Comparison of ENCODE assay signal across 25 mouse cellular contexts in the genomic region with DNA sequence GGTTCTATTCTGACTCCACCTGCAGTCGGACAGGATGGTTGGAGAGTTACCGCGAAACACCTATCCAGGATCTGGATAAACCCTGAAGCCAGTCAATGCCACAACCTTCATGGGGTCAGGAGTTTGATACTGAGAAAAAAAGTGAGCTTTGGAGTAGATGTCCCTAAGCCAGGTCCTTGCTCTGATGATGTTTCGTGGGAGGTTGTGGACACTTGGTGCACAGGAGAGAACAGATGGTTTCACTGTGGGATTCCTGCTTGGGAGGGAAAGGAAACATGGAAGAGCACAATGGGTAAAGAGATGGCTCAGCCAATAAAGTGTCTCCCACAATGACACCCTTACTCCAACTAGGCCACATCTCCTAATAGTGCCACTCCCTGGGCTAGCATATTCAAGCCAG. TPM values are rescaled to one million over a fixed set of nuclear protein-coding genes. Genes with fewer than 3 reads are reported as not detected.
DNase-seq lines count a peak whose midpoint lies in the region; ATAC-seq lines count a peak whose summit lies in the region.
"Had no signal": no experiment of that assay in that cellular context is flagged by ENCODE, and none has a peak within 500 bp of the region (broad histone marks: within the 10 kb centered on the region; RNA-seq: fewer than 3 reads in every experiment).

No protein-coding gene starts in this region.

- no peaks in the 10 kb centered on the region for H3K36me3 ChIP-seq in hindbrain, embryonic 11.5 days (ENCODE audit: control insufficient read depth, insufficient read depth, low read length)
- H3K36me3 ChIP-seq: embryonic facial prominence, embryonic 10.5 days; hindbrain, embryonic 10.5 days; hindbrain, embryonic 15.5 days had no signal

- no peak for ATAC-seq in hindbrain, embryonic 11.5 days (ENCODE audit: low FRiP score)
- ATAC-seq: activated CD4-positive, CD25-positive, alpha-beta regulatory T cell, adult 4 months; forebrain, embryonic 13.5 days; intestine, embryonic 16.5 days; Patski had no signal

- no peaks in the 10 kb centered on the region for H3K4me1 ChIP-seq in hindbrain, embryonic 11.5 days (replicated peaks; ENCODE audit: control insufficient read depth, insufficient read depth, low read length)
- H3K4me1 ChIP-seq: embryonic facial prominence, embryonic 10.5 days; forebrain, embryonic 13.5 days; hindbrain, embryonic 10.5 days; hindbrain, embryonic 15.5 days had no signal

- no peak overlapping the region for H3K4me3 ChIP-seq in hindbrain, embryonic 11.5 days (ENCODE audit: low read depth, low read length)
- H3K4me3 ChIP-seq: embryonic facial prominence, embryonic 10.5 days; forebrain, embryonic 13.5 days; heart, adult 2 months; hindbrain, embryonic 10.5 days; hindbrain, embryonic 15.5 days had no signal

- H3K27me3 ChIP-seq in hindbrain, embryonic 11.5 days (ENCODE audit: control insufficient read depth, insufficient read depth, low read length), result no peaks in the 10 kb centered on the region
- H3K27me3 ChIP-seq: CH12.LX; forebrain, embryonic 13.5 days; hindbrain, embryonic 15.5 days had no signal

- peak; percentile 94 for DNase-seq in brain, adult 2 months (ENCODE audit: low read depth, low spot score)
- peak; percentile 84 for DNase-seq in cerebellum, adult 11-12 months
- DNase-seq in cerebellum, adult 9-10 months, result peak; percentile 89
- peak; percentile 70 to 77 for DNase-seq in cerebellum, postnatal 25 days
- no peak for DNase-seq in gastrocnemius, adult 18-20 months (ENCODE audit: low spot score)
- DNase-seq in hindbrain, embryonic 11.5 days (ENCODE audit: low spot score), result no peak
- DNase-seq in testis, postnatal 10 days (ENCODE audit: low spot score), result no peak
- DNase-seq: adrenal gland, postnatal 14 days; heart, adult 2 months; kidney, adult 2 months had no signal

- H3K9ac ChIP-seq in hindbrain, embryonic 11.5 days (ENCODE audit: low read depth, low read length), result no peak overlapping the region
- H3K9ac ChIP-seq: forebrain, embryonic 13.5 days; hindbrain, embryonic 15.5 days had no signal

- WGBS in hindbrain, embryonic 11.5 days, result 88% methylated on average over 4 of the region's 4 CpGs

- no peak overlapping the region for H3K4me2 ChIP-seq in hindbrain, embryonic 11.5 days (replicated peaks; ENCODE audit: low read depth, low read length)
- H3K4me2 ChIP-seq: forebrain, embryonic 13.5 days; heart, embryonic 11.5 days; hindbrain, embryonic 15.5 days had no signal

- H3K27ac ChIP-seq in hindbrain, embryonic 11.5 days (ENCODE audit: low read depth, low read length), result no peak overlapping the region
- H3K27ac ChIP-seq: embryonic facial prominence, embryonic 10.5 days; forebrain, embryonic 13.5 days; heart, adult 2 months; hindbrain, embryonic 10.5 days; hindbrain, embryonic 15.5 days had no signal

- no peaks in the 10 kb centered on the region for H3K9me3 ChIP-seq in hindbrain, embryonic 11.5 days (ENCODE audit: control insufficient read depth, low read length)
- H3K9me3 ChIP-seq: embryonic facial prominence, embryonic 10.5 days; forebrain, embryonic 13.5 days; hindbrain, embryonic 10.5 days; hindbrain, embryonic 15.5 days had no signal

RNA-seq across cellular contexts. Expression of gene Gm9844, which starts 34.8 kb away (rescaled TPM):
- not detected for total RNA-seq in gastrocnemius, adult 18-20 months (2021)
- 20.9 and 23.6 TPM in 2 replicates for polyA plus RNA-seq in hindbrain, embryonic 11.5 days (2014; fragmentation: Nextera tagmentation; extraction: Ambion mirVana)
- total RNA-seq: adrenal gland, adult 18-20 months; gastrocnemius, adult 8-10 months; heart, adult 2 months; heart, postnatal 25 days had no signal

RNA-seq across cellular contexts. Expression of gene Lypd4, which starts 42.6 kb away (rescaled TPM):
- not detected for total RNA-seq in gastrocnemius, adult 18-20 months (2021)
- not detected in 2 replicates for polyA plus RNA-seq in hindbrain, embryonic 11.5 days (2014; fragmentation: Nextera tagmentation; extraction: Ambion mirVana)
- total RNA-seq: adrenal gland, adult 18-20 months; adrenal gland, postnatal 14 days; CH12.LX; gastrocnemius, adult 8-10 months; gastrocnemius, postnatal 4 days; heart, adult 2 months; heart, postnatal 25 days had no signal
- polyA plus RNA-seq: activated CD4-positive, CD25-positive, alpha-beta regulatory T cell, adult 4 months; embryonic facial prominence, embryonic 10.5 days; embryonic facial prominence, embryonic 14.5 days; forebrain, embryonic 13.5 days; heart, embryonic 11.5 days; heart, embryonic 16.5 days; hindbrain, embryonic 10.5 days; hindbrain, embryonic 15.5 days; intestine, embryonic 16.5 days had no signal

RNA-seq across cellular contexts. Expression of gene Dmrtc2, which starts 42.7 kb away (rescaled TPM):
- total RNA-seq in gastrocnemius, adult 18-20 months (2021), result not detected
- polyA plus RNA-seq in hindbrain, embryonic 11.5 days (2014; fragmentation: Nextera tagmentation; extraction: Ambion mirVana), result 0.14 TPM in 1 of 2 replicates, not detected in the other
- total RNA-seq: adrenal gland, adult 18-20 months; adrenal gland, postnatal 14 days; CH12.LX; gastrocnemius, adult 8-10 months; gastrocnemius, postnatal 4 days; heart, adult 2 months; heart, postnatal 25 days had no signal
- polyA plus RNA-seq: activated CD4-positive, CD25-positive, alpha-beta regulatory T cell, adult 4 months; embryonic facial prominence, embryonic 10.5 days; embryonic facial prominence, embryonic 14.5 days; heart, adult 2 months; heart, embryonic 11.5 days; heart, embryonic 16.5 days; hindbrain, embryonic 10.5 days; intestine, embryonic 16.5 days; kidney, adult 2 months; Patski had no signal

RNA-seq across cellular contexts. Expression of gene Ceacam10, which starts 50.2 kb away (rescaled TPM):
- not detected for total RNA-seq in gastrocnemius, adult 18-20 months (2021)
- not detected in 2 replicates for polyA plus RNA-seq in hindbrain, embryonic 11.5 days (2014; fragmentation: Nextera tagmentation; extraction: Ambion mirVana)
- total RNA-seq: adrenal gland, adult 18-20 months; gastrocnemius, adult 8-10 months; gastrocnemius, postnatal 4 days; heart, adult 2 months; heart, postnatal 25 days had no signal
- polyA plus RNA-seq: activated CD4-positive, CD25-positive, alpha-beta regulatory T cell, adult 4 months; embryonic facial prominence, embryonic 10.5 days; forebrain, embryonic 13.5 days; heart, adult 2 months; heart, embryonic 11.5 days; hindbrain, embryonic 10.5 days; kidney, adult 2 months; Patski had no signal

RNA-seq across cellular contexts. Expression of gene Rps19, which starts 57.0 kb away (rescaled TPM):
- 100 to 1,000 TPM; 312 to 357 TPM for total RNA-seq in gastrocnemius, adult 18-20 months (2021)
- polyA plus RNA-seq in hindbrain, embryonic 11.5 days (2014; fragmentation: Nextera tagmentation; extraction: Ambion mirVana), result 1,792 and 1,821 TPM in 2 replicates

Comparison
In these comparisons a context has a peak if more than half of its experiments do, and no peak if none do; other contexts are left out.
1. DNase-seq: peak in brain, adult 2 months (single experiment), cerebellum, adult 11-12 months (single experiment), cerebellum, adult 9-10 months (single experiment) and cerebellum, postnatal 25 days (2 of 2); none in gastrocnemius, adult 18-20 months (single experiment), hindbrain, embryonic 11.5 days (single experiment) and testis, postnatal 10 days (single experiment).